Mouse (Mus musculus): ENCODE measurements around the gene Pex19. TPM values are rescaled to one million over a fixed set of nuclear protein-coding genes. Genes with fewer than 3 reads are reported as not detected.

The Pex19 gene
- total RNA-seq, 2 experiments from 2014 or later, result 88.5 to 95.2 TPM

DNA sequence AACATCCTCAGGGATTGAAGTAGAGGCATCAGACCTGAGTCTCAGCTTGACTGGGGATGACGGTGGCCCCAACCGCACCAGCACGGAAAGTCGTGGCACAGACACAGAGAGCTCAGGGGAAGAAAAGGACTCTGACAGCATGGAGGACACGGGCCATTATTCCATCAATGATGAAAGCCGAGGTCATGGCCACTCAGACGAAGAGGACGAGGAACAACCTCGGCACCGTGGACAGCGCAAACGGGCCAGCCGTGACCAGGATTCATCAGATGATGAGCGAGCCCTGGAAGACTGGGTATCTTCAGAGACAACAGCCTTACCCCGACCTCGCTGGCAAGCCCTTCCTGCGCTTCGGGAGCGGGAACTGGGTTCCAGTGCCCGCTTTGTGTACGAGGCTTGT lies 45.8 kb downstream of the Pex19 start:
- DNase-seq, result no peak
- intact Hi-C loops (cut with DNase I; ENCODE audit: low total_unique reads), result no loop called here

- intact Hi-C loops (cut with DNase I; ENCODE audit: low total_unique reads), result no loop called here
- DNase-seq, result no peak
These were observed 46.6 kb downstream of the Pex19 start for GRCm38 (mm10) chr1:172173181-172173580.

DNA sequence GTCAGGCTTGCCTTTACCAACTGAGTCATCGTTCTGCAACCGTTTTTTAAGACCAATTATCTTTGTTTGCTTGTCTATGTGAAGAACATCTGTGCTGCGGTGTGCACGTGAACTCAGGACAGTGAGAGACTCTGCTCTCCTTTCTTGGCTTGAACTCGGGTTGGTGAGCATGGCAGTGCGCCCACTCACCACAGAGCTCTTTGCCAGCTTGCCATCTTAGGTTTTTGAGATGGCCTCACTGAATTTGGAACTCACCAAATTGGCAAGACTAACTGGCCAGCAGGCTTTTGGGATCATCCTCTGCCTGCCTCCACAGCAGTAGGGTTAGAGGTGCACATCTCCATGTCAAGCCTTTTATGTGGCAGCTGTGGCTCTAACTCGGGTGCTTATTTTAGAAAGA lies 51.2 kb downstream of the Pex19 start:
- intact Hi-C loops (cut with DNase I; ENCODE audit: low total_unique reads), result no loop called here
- no peak for DNase-seq

DNA sequence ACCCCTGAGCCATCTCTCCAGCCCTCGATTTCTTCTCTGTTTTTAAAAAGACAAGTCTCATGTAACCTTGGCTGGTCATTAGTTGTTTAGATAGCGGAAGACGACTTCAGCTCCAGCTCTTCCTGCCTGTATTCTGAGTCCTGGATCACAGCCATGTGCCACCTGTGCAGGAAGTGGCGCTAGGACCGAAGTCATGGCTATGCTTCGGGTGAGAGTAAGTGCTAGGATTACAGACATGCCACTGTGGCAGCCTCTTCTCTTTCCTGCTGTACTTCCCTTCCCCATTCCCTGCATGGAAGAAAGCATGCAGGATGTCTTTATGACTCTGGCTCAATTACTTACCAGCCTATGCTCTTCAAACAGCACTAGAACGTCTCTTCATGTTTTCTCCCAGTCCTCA lies 52.5 kb downstream of the Pex19 start:
- intact Hi-C loops (cut with DNase I; ENCODE audit: low total_unique reads), result no loop called here
- no peak for DNase-seq

- intact Hi-C loops (cut with DNase I; ENCODE audit: low total_unique reads), result no loop called here
- DNase-seq, result no peak
These were observed 54.3 kb downstream of the Pex19 start for GRCm38 (mm10) chr1:172180881-172181280.

- intact Hi-C loops (cut with DNase I; ENCODE audit: low total_unique reads), result no loop called here
- no peak for DNase-seq
These were observed 55.2 kb downstream of the Pex19 start for GRCm38 (mm10) chr1:172181777-172182176.

- intact Hi-C loops (cut with DNase I; ENCODE audit: low total_unique reads), result no loop called here
- DNase-seq, result no peak
These were observed 56.5 kb downstream of the Pex19 start for GRCm38 (mm10) chr1:172183056-172183455.

- DNase-seq, result no peak
- intact Hi-C loops (cut with DNase I; ENCODE audit: low total_unique reads), result no loop called here
These were observed 57.4 kb downstream of the Pex19 start for GRCm38 (mm10) chr1:172183915-172184314.

Other genes starting within 250 kb of the Pex19 start
- under 1 TPM in 1 of 2 experiments, not detected in 1; 0.13 TPM for gene Gm10521, start 231.1 kb upstream of the Pex19 start, total RNA-seq (2021)
- gene Slamf6, start 209.2 kb upstream of the Pex19 start, total RNA-seq (2021), result under 1 TPM in 1 of 2 experiments, not detected in 1; 0.09 TPM
- 1 to 10 TPM; 1.9 to 2.6 TPM for gene Vangl2, start 98.3 kb upstream of the Pex19 start, total RNA-seq (2021)
- gene Nhlh1, start 69.2 kb upstream of the Pex19 start, total RNA-seq (2021), result not detected
- gene Copa, start 44.2 kb upstream of the Pex19 start, total RNA-seq (2021), result 10 to 100 TPM; 80.8 to 80.9 TPM
- gene Ncstn, start 44.0 kb upstream of the Pex19 start, total RNA-seq (2021), result 10 to 100 TPM; 33.6 to 34.5 TPM
- gene Dcaf8, start 21.3 kb downstream of the Pex19 start, total RNA-seq (2021), result 100 to 1,000 TPM; 131 to 134 TPM
- 10 to 100 TPM; 39.2 to 60.3 TPM for gene Pea15a, start 80.0 kb downstream of the Pex19 start, total RNA-seq (2021)
- 1,000 to 10,000 TPM; 6,638 to 7,021 TPM for gene Casq1, start 93.1 kb downstream of the Pex19 start, total RNA-seq (2021)
- under 1 TPM; 0.66 to 0.96 TPM for gene Atp1a4, start 131.7 kb downstream of the Pex19 start, total RNA-seq (2021)
- 10 to 100 TPM; 11.1 to 12.5 TPM for gene Igsf8, start 134.9 kb downstream of the Pex19 start, total RNA-seq (2021)
- 1,000 to 10,000 TPM in 1 of 2 experiments, 100 to 1,000 TPM in 1; 826 to 1,026 TPM for gene Atp1a2, start 171.3 kb downstream of the Pex19 start, total RNA-seq (2021)
- gene Kcnj9, start 202.6 kb downstream of the Pex19 start, total RNA-seq (2021), result not detected
- gene Kcnj10, start 214.5 kb downstream of the Pex19 start, total RNA-seq (2021), result under 1 TPM; 0.29 to 0.96 TPM
- 1 to 10 TPM; 4.4 to 4.8 TPM for gene Pigm, start 249.8 kb downstream of the Pex19 start, total RNA-seq (2021)

Data from gastrocnemius, postnatal 14 days (tissue).